Mouse (Mus musculus): ENCODE measurements around the gene Cpa3. TPM values are rescaled to one million over a fixed set of nuclear protein-coding genes. Genes with fewer than 3 reads are reported as not detected.

Cpa3 gene
- total and polyA plus RNA-seq, 2 experiments from 2014 or later = 0.90 to 0.94 TPM

DNA sequence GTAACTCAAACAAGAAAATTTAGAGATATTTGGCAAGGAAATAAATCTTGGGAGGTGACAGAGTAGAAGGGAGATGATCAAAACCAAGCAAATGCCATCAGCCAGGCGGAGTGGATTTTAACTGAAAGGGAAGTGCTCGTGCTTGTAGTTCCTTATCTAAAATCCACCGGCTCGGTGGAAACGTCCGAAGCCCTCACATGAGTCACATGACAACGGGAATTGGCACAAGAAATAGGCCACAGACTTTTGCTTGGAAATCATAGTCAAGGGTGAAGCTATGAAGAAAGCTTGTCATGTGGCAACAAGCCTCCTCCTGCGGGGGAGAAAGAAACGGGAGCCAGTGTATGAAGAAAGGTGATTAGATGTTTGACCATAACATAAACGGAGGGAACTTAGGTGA is 44.1 kb downstream of the Cpa3 start:
- no peak for DNase-seq (ENCODE audit: low spot score)
- no peak overlapping the region for H3K4me3 ChIP-seq (ENCODE audit: low read length)
- no peaks in the 10 kb centered on the region for H3K4me1 ChIP-seq (ENCODE audit: insufficient read depth, low read length)
- no peak overlapping the region for H3K9ac ChIP-seq (replicated peaks; ENCODE audit: low read length)
- H3K9me3 ChIP-seq (ENCODE audit: low read length) = no peaks in the 10 kb centered on the region
- H3K4me2 ChIP-seq (ENCODE audit: low read depth, low read length) = no peak overlapping the region
- no peaks in the 10 kb centered on the region for H3K27me3 ChIP-seq (ENCODE audit: insufficient read depth, low read length)
- no peaks in the 10 kb centered on the region for H3K36me3 ChIP-seq (ENCODE audit: insufficient read depth, low read length)
- no peak for TF ChIP-seq CTCF (IDR thresholded peaks at IDR 0.05; ENCODE audit: low read depth)
- H3K27ac ChIP-seq = no peak overlapping the region
- WGBS = 88% methylated on average over 10 of the region's 10 CpGs
- ATAC-seq = no peak

DNA sequence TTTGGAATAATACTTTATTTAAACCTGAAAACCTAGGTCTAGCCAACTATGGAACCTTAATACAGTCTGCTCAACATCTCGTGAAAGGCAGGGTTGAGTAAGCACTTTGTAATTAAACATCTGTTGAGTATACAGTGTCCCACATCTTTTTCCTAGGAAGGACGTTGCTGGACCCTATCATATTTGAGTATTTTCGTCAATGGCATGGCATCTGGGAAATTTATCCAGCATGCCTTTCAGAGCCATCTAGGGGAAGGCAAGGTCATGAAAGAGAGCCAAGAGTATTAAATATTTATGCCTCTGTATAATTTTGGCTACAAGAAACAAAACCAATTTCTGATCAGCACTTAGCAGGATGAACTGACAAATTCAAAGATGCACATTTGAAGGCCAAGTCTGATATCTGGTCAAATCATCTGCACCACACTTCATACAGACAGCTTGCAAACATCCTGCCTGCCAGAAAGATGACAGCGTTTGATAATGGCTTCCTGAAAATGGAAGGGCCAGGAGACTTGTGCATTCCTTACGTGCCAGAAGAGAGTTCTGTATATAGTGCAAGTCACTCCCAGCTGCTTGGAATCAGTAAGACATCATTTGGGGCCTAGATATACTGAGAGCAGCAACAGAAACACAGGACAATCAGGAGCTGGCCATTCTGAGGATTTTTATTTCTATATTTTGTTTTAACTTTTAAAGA is 52.9 kb downstream of the Cpa3 start:
- Histone ChIP-seq H3K4me1 (ENCODE audit: insufficient read depth, low read length) (no peaks in the 10 kb centered on the region), H3K4me2 (ENCODE audit: low read depth, low read length) (no peak overlapping the region), H3K27ac (no peak overlapping the region), H3K9ac (replicated peaks; ENCODE audit: low read length) (no peak overlapping the region), H3K4me3 (ENCODE audit: low read length) (no peak overlapping the region), H3K9me3 (ENCODE audit: low read length) (no peaks in the 10 kb centered on the region), H3K36me3 (ENCODE audit: insufficient read depth, low read length) (no peaks in the 10 kb centered on the region), H3K27me3 (ENCODE audit: insufficient read depth, low read length) (no peaks in the 10 kb centered on the region)
- no peak for ATAC-seq
- no peak for DNase-seq (ENCODE audit: low spot score)
- 74% methylated on average over 5 of the region's 5 CpGs for WGBS
- no peak for TF ChIP-seq CTCF (IDR thresholded peaks at IDR 0.05; ENCODE audit: low read depth)

DNA sequence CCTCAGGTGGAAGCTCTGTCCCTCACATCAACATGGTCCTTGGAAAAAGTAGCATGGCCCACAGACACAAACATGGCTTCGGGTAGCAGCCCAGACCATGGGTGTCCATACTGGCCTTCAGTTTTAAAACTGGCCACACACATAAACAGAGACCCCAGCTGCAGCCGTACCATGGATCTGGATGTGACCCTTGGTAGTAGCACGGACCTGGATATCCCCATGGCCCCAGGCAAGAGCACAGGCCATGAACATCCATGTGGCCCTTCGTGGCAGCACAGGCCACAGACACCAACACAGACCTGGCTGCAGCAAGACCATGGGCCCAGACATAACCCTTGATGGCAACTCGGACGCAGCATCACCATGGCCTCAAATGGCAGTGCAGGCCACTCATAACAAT is 69.6 kb downstream of the Cpa3 start:
- TF ChIP-seq CTCF (IDR thresholded peaks at IDR 0.05; ENCODE audit: low read depth) = no peak
- no peaks in the 10 kb centered on the region for H3K27me3 ChIP-seq (ENCODE audit: insufficient read depth, low read length)
- H3K36me3 ChIP-seq (ENCODE audit: insufficient read depth, low read length) = no peaks in the 10 kb centered on the region
- ATAC-seq (no peak), DNase-seq (ENCODE audit: low spot score) (no peak)
- no peak overlapping the region for H3K27ac ChIP-seq
- WGBS = 95% methylated on average over 6 of the region's 6 CpGs
- no peaks in the 10 kb centered on the region for H3K4me1 ChIP-seq (ENCODE audit: insufficient read depth, low read length)
- H3K4me3 ChIP-seq (ENCODE audit: low read length) = no peak overlapping the region
- no peak overlapping the region for H3K9ac ChIP-seq (replicated peaks; ENCODE audit: low read length)
- no peak overlapping the region for H3K4me2 ChIP-seq (ENCODE audit: low read depth, low read length)
- H3K9me3 ChIP-seq (ENCODE audit: low read length) = no peaks in the 10 kb centered on the region

GRCm38 (mm10) chr3:20167487-20167886 is 74.5 kb downstream of the Cpa3 start:
- no peak for DNase-seq (ENCODE audit: low spot score)
- WGBS = 70% methylated on average over 1 of the region's 1 CpGs
- Histone ChIP-seq H3K9me3 (ENCODE audit: low read length) (no peaks in the 10 kb centered on the region), H3K27me3 (ENCODE audit: insufficient read depth, low read length) (no peaks in the 10 kb centered on the region), H3K36me3 (ENCODE audit: insufficient read depth, low read length) (no peaks in the 10 kb centered on the region), H3K4me2 (ENCODE audit: low read depth, low read length) (no peak overlapping the region), H3K4me3 (ENCODE audit: low read length) (no peak overlapping the region), H3K9ac (replicated peaks; ENCODE audit: low read length) (no peak overlapping the region), H3K27ac (no peak overlapping the region), H3K4me1 (ENCODE audit: insufficient read depth, low read length) (no peaks in the 10 kb centered on the region)
- TF ChIP-seq CTCF (IDR thresholded peaks at IDR 0.05; ENCODE audit: low read depth) = no peak
- no peak for ATAC-seq

Small RNA genes lying within 50 kb of the gene (microRNA-seq; reads per million reads assigned to microRNA genes)
- 0 to 0.18 reads per million in 2 experiments for gene Mir7007

Other genes starting within 250 kb of the Cpa3 start
- gene Hps3, start 206.9 kb downstream of the Cpa3 start, total RNA-seq (2014; rRNA removed) = 15.6 and 17.8 TPM in 2 replicates
- gene Hps3, start 206.9 kb downstream of the Cpa3 start, polyA plus RNA-seq (2015; fragmentation: Nextera tagmentation; extraction: Ambion mirVana) = 10.8 and 11.2 TPM in 2 replicates
- 4.3 and 6.3 TPM in 2 replicates for gene Hltf, start 184.4 kb downstream of the Cpa3 start, total RNA-seq (2014; rRNA removed)
- gene Hltf, start 184.4 kb downstream of the Cpa3 start, polyA plus RNA-seq (2015; fragmentation: Nextera tagmentation; extraction: Ambion mirVana) = 7.4 and 9.1 TPM in 2 replicates
- 39.9 and 41.0 TPM in 2 replicates for gene Gyg, start 86.9 kb downstream of the Cpa3 start, total RNA-seq (2014; rRNA removed)
- 84.9 and 87.7 TPM in 2 replicates for gene Gyg, start 86.9 kb downstream of the Cpa3 start, polyA plus RNA-seq (2015; fragmentation: Nextera tagmentation; extraction: Ambion mirVana)
- 0.07 and 0.31 TPM in 2 replicates for gene Cpb1, start 33.6 kb upstream of the Cpa3 start, total RNA-seq (2014; rRNA removed)
- gene Cpb1, start 33.6 kb upstream of the Cpa3 start, polyA plus RNA-seq (2015; fragmentation: Nextera tagmentation; extraction: Ambion mirVana) = 0.23 and 0.36 TPM in 2 replicates
- 0.21 TPM in 1 of 2 replicates, not detected in the other for gene Agtr1b, start 125.0 kb upstream of the Cpa3 start, total RNA-seq (2014; rRNA removed)
- gene Agtr1b, start 125.0 kb upstream of the Cpa3 start, polyA plus RNA-seq (2015; fragmentation: Nextera tagmentation; extraction: Ambion mirVana) = 0.31 and 0.34 TPM in 2 replicates

All from hindbrain, postnatal 0 days (tissue).